Mouse (Mus musculus): Measurements from ENCODE around the gene Zdhhc18.

DNA sequence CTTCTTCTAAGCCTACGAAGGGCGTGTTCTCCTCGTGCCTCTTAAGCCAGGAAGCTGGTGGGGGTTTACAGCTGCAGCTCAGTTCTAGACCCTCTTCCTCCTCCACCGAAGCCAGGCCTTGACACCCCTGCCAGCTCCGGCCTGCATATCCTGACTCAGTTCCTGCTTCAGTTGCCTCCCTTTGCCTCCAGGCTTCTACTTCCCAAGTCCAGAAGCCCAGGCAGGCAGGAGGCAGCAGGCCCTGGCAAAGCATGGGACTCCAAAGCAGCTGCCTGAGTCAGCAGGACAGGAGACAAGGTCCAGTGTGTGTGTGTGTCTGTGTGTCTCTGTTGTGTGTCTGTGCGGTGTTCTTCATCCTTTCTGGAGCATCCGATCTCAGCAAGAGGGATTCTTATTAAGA is 45.8 kb downstream of the Zdhhc18 start:
- TF ChIP-seq EP300 (IDR thresholded peaks at IDR 0.05) (no peak), CTCF (IDR thresholded peaks at IDR 0.05) (no peak)
